Mouse (Mus musculus): ENCODE data around the gene Zzef1. TPM values are rescaled to one million over a fixed set of nuclear protein-coding genes. Genes with fewer than 3 reads are reported as not detected.
"Not testable (repeated sequence)": the region's sequence is repeated elsewhere in the genome, so short reads cannot be mapped to it uniquely, and the experiment has no call there.

Gene Zzef1
- polyA plus RNA-seq (2015; fragmentation: Nextera tagmentation; extraction: Ambion mirVana): 6.0 and 8.7 TPM in 2 replicates

GRCm38 (mm10) chr11:72795455-72796295 lies at the start of gene Zzef1, which contains the start of gene Cyb5d2:
Zzef1 (plus strand) TSS chr11:72796226.
Cyb5d2 (minus strand) TSS chr11:72796142.
- H3K4me3 ChIP-seq: peak within 1 kb of the TSS; percentile 96
- H3K27ac ChIP-seq: peak within 1 kb of the TSS; percentile 85
- peak within 1 kb of the TSS; percentile 87 for H3K4me2 ChIP-seq
- ATAC-seq (replicated peaks; ENCODE audit: insufficient number of reproducible peaks, insufficient read depth, low FRiP score, low read depth): peak; percentile 95
- H3K9me3 ChIP-seq (replicated peaks): no peaks in the 10 kb centered on the region
- WGBS: under 1% methylated on average over 69 of the region's 69 CpGs
- H3K36me3 ChIP-seq: no peaks in the 10 kb centered on the region
- no peaks in the 10 kb centered on the region for H3K27me3 ChIP-seq
- H3K9ac ChIP-seq: peak within 1 kb of the TSS; percentile 80
- H3K4me1 ChIP-seq (replicated peaks): peaks cover 11% of the 10 kb centered on the region

DNA sequence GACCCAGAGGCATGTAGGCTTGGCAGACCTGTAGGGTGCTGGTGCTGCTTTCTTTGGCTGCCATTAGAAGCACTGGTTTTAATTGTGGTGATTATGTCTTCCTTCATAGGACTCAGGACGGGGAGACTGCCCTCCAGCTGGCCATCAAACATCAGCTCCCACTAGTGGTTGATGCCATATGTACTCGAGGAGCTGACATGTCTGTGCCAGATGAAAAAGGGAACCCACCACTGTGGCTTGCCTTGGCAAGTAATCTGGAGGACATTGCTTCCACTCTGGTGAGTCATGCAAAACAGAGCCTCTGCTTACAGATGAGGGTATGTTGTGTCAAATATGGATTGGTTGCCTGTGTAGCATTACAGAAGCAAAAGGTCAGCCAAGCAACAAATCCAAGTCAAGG lies 44.1 kb upstream of the Zzef1 start:
- peaks cover 87% of the 10 kb centered on the region for H3K36me3 ChIP-seq
- WGBS: 34% methylated on average over 2 of the region's 2 CpGs
- H3K4me2 ChIP-seq: no peak overlapping the region
- no peaks in the 10 kb centered on the region for H3K4me1 ChIP-seq (replicated peaks)
- no peak overlapping the region for H3K4me3 ChIP-seq
- no peaks in the 10 kb centered on the region for H3K27me3 ChIP-seq
- ATAC-seq (replicated peaks; ENCODE audit: insufficient number of reproducible peaks, insufficient read depth, low FRiP score, low read depth): no peak
- H3K9me3 ChIP-seq (replicated peaks): no peaks in the 10 kb centered on the region
- H3K27ac ChIP-seq: no peak overlapping the region
- H3K9ac ChIP-seq: no peak overlapping the region

DNA sequence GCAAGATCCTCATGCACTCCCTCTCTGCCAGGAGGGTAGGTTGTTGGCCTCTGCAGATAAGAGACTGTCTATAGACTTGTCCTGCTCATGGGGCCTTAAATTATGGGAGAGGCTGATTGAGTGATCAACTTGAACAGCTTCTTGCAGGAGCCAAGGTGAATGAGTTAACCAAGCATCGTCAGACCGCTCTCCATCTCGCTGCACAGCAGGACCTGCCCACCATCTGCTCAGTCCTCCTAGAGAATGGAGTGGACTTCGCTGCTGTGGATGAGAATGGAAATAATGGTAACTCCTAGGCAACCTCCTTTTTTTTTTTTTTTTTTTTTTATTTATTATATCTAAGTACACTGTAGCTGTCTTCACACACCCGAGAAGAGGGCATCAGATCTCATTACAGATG lies 37.7 kb upstream of the Zzef1 start:
- H3K4me3 ChIP-seq: no peak overlapping the region
- 95% methylated on average over 5 of the region's 5 CpGs for WGBS
- H3K27me3 ChIP-seq: no peaks in the 10 kb centered on the region
- ATAC-seq (replicated peaks; ENCODE audit: insufficient number of reproducible peaks, insufficient read depth, low FRiP score, low read depth): no peak
- H3K9me3 ChIP-seq (replicated peaks): no peaks in the 10 kb centered on the region
- H3K4me2 ChIP-seq: no peak overlapping the region
- no peak overlapping the region for H3K9ac ChIP-seq
- H3K27ac ChIP-seq: no peak overlapping the region
- peaks cover 91% of the 10 kb centered on the region for H3K36me3 ChIP-seq
- H3K4me1 ChIP-seq (replicated peaks): no peaks in the 10 kb centered on the region

- Histone ChIP-seq H3K36me3 (peaks cover 89% of the 10 kb centered on the region), H3K4me3 (no peak overlapping the region), H3K9ac (no peak overlapping the region), H3K27me3 (no peaks in the 10 kb centered on the region), H3K9me3 (replicated peaks) (no peaks in the 10 kb centered on the region), H3K4me2 (no peak overlapping the region), H3K27ac (no peak overlapping the region), H3K4me1 (replicated peaks) (no peaks in the 10 kb centered on the region)
- WGBS: 90% methylated on average over 6 of the region's 6 CpGs
- ATAC-seq (replicated peaks; ENCODE audit: insufficient number of reproducible peaks, insufficient read depth, low FRiP score, low read depth): no peak
Observed at GRCm38 (mm10) chr11:72759581-72759980, 36.4 kb upstream of the Zzef1 start.

GRCm38 (mm10) chr11:72760781-72761180 lies 35.2 kb upstream of the Zzef1 start:
- ATAC-seq (replicated peaks; ENCODE audit: insufficient number of reproducible peaks, insufficient read depth, low FRiP score, low read depth): no peak
- H3K9me3 ChIP-seq (replicated peaks): no peaks in the 10 kb centered on the region
- H3K9ac ChIP-seq: no peak overlapping the region
- H3K27me3 ChIP-seq: no peaks in the 10 kb centered on the region
- no peak overlapping the region for H3K27ac ChIP-seq
- H3K4me1 ChIP-seq (replicated peaks): no peaks in the 10 kb centered on the region
- no peak overlapping the region for H3K4me2 ChIP-seq
- H3K36me3 ChIP-seq: peaks cover 82% of the 10 kb centered on the region
- WGBS: 76% methylated on average over 1 of the region's 1 CpGs
- no peak overlapping the region for H3K4me3 ChIP-seq

DNA sequence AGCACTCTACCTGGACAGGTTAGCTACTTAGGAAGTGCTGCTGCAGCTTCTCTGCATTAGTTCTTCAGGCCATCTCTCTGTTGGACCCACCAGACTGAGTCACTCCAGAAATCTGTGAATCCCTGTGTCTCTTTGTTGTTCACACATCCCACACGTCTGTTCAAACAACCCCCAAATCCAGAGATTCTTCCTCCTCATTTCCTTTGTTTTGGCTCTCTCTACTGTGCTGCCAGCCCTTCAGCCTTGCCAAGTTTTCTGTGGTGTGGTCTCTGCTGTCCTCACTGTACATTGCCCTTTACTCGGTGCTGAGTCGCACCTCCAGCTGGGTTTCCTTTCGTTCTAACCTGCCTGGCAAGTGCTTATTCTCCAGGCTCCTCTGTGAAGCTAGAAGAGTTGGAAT lies 31.8 kb upstream of the Zzef1 start:
- 81% methylated on average over 4 of the region's 4 CpGs for WGBS
- Histone ChIP-seq H3K36me3 (peaks cover 69% of the 10 kb centered on the region), H3K9ac (no peak overlapping the region), H3K27ac (no peak overlapping the region), H3K4me1 (replicated peaks) (no peaks in the 10 kb centered on the region), H3K9me3 (replicated peaks) (no peaks in the 10 kb centered on the region), H3K4me3 (no peak overlapping the region), H3K4me2 (no peak overlapping the region), H3K27me3 (no peaks in the 10 kb centered on the region)
- no peak for ATAC-seq (replicated peaks; ENCODE audit: insufficient number of reproducible peaks, insufficient read depth, low FRiP score, low read depth)

DNA sequence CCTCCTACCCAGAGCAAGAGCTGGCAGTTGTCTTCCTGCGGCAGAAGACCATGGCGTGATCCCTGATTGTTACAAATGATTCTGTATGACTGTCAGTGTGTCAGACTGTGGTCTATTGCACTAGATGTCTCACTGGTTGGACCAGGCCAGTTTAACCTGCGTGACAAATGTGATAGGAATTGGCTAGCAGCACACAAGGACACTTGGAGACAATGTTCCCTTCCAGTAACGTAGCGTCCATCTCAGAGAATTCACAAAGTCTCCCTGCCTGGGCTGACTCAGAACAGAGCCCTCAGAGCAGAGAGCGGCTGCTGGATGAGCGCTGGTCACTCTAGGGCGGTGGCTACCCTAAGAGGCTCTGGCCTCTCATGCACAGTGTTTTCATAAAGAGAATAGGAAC lies 28.3 kb upstream of the Zzef1 start:
- no peaks in the 10 kb centered on the region for H3K27me3 ChIP-seq

DNA sequence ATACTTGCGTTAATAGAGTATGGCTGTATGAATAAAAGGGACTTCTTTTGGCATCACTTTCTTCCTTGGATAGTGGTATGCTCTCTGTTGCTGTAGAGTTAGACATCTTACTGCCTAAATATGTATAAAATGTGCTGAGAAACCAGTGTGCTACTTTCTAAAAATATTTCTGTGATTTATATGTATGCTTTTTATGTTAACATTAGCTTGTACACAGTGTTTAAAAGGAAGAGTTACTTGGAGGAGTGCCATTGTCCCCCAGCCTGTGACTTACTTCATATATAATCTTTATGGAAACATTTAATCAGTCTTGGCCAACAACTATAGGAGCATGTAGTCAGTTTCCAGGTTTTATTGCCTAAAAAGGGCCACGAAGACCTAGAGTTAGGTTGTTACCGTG lies 27.0 kb upstream of the Zzef1 start:
- no peak overlapping the region for H3K9ac ChIP-seq
- H3K27ac ChIP-seq: no peak overlapping the region
- no peaks in the 10 kb centered on the region for H3K27me3 ChIP-seq
- H3K4me3 ChIP-seq: no peak overlapping the region
- H3K4me1 ChIP-seq (replicated peaks): no peaks in the 10 kb centered on the region
- no peak overlapping the region for H3K4me2 ChIP-seq
- peaks cover 26% of the 10 kb centered on the region for H3K36me3 ChIP-seq
- H3K9me3 ChIP-seq (replicated peaks): no peaks in the 10 kb centered on the region
- 82% methylated on average over 3 of the region's 3 CpGs for WGBS
- no peak for ATAC-seq (replicated peaks; ENCODE audit: insufficient number of reproducible peaks, insufficient read depth, low FRiP score, low read depth)

More for the DNA sequence above, 28.3 kb upstream of the Zzef1 start:
- H3K9me3 ChIP-seq (replicated peaks): no peaks in the 10 kb centered on the region
- H3K4me1 ChIP-seq (replicated peaks): no peaks in the 10 kb centered on the region
- H3K4me3 ChIP-seq: no peak overlapping the region
- no peak overlapping the region for H3K4me2 ChIP-seq
- no peak overlapping the region for H3K9ac ChIP-seq
- no peak overlapping the region for H3K27ac ChIP-seq
- WGBS: 83% methylated on average over 8 of the region's 8 CpGs
- H3K36me3 ChIP-seq: peaks cover 37% of the 10 kb centered on the region
- no peak for ATAC-seq (replicated peaks; ENCODE audit: insufficient number of reproducible peaks, insufficient read depth, low FRiP score, low read depth)

GRCm38 (mm10) chr11:72770324-72770723 lies 25.7 kb upstream of the Zzef1 start:
- 91% methylated on average over 3 of the region's 3 CpGs for WGBS
- H3K4me1 ChIP-seq (replicated peaks): no peaks in the 10 kb centered on the region
- H3K36me3 ChIP-seq: peaks cover 18% of the 10 kb centered on the region
- ATAC-seq (replicated peaks; ENCODE audit: insufficient number of reproducible peaks, insufficient read depth, low FRiP score, low read depth): no peak
- no peaks in the 10 kb centered on the region for H3K9me3 ChIP-seq (replicated peaks)
- H3K4me3 ChIP-seq: no peak overlapping the region
- H3K9ac ChIP-seq: no peak overlapping the region
- H3K4me2 ChIP-seq: no peak overlapping the region
- H3K27ac ChIP-seq: no peak overlapping the region
- H3K27me3 ChIP-seq: no peaks in the 10 kb centered on the region

- H3K4me3 ChIP-seq: no peak overlapping the region
- H3K4me1 ChIP-seq (replicated peaks): no peaks in the 10 kb centered on the region
- whole genome bisulfite sequencing: 84% methylated on average over 5 of the region's 5 CpGs
- H3K9me3 ChIP-seq (replicated peaks): no peaks in the 10 kb centered on the region
- H3K36me3 ChIP-seq: peaks cover 18% of the 10 kb centered on the region
- ATAC-seq (replicated peaks; ENCODE audit: insufficient number of reproducible peaks, insufficient read depth, low FRiP score, low read depth): no peak
- H3K27ac ChIP-seq: no peak overlapping the region
- no peak overlapping the region for H3K9ac ChIP-seq
- H3K27me3 ChIP-seq: no peaks in the 10 kb centered on the region
- no peak overlapping the region for H3K4me2 ChIP-seq
Observed at GRCm38 (mm10) chr11:72770816-72771215, 25.2 kb upstream of the Zzef1 start.

- H3K27ac ChIP-seq: no peak overlapping the region
Observed at GRCm38 (mm10) chr11:72771461-72771860, 24.6 kb upstream of the Zzef1 start.

GRCm38 (mm10) chr11:72772611-72773010 lies 23.4 kb upstream of the Zzef1 start:
- H3K9ac ChIP-seq; H3K4me2 ChIP-seq; H3K27ac ChIP-seq; H3K27me3 ChIP-seq; H3K4me3 ChIP-seq; H3K4me1 ChIP-seq (replicated peaks); ATAC-seq (replicated peaks; ENCODE audit: insufficient number of reproducible peaks, insufficient read depth, low FRiP score, low read depth); H3K9me3 ChIP-seq (replicated peaks): not testable (repeated sequence)
- WGBS: 19% methylated on average over 1 of the region's 1 CpGs
- peaks cover 12% of the 10 kb centered on the region for H3K36me3 ChIP-seq

More at GRCm38 (mm10) chr11:72771461-72771860, 24.6 kb upstream of the Zzef1 start:
- Histone ChIP-seq H3K4me3 (no peak overlapping the region), H3K27me3 (no peaks in the 10 kb centered on the region), H3K9me3 (replicated peaks) (no peaks in the 10 kb centered on the region), H3K36me3 (peaks cover 18% of the 10 kb centered on the region), H3K4me2 (no peak overlapping the region), H3K9ac (no peak overlapping the region), H3K4me1 (replicated peaks) (no peaks in the 10 kb centered on the region)
- no peak for ATAC-seq (replicated peaks; ENCODE audit: insufficient number of reproducible peaks, insufficient read depth, low FRiP score, low read depth)
- WGBS: 57% methylated on average over 4 of the region's 4 CpGs
